Mouse (Mus musculus): ENCODE data around the gene Luc7l. TPM values are rescaled to one million over a fixed set of nuclear protein-coding genes. Genes with fewer than 3 reads are reported as not detected.

The Luc7l gene
- polyA plus RNA-seq, 1 experiment from 2014 or later, result 110 TPM

DNA sequence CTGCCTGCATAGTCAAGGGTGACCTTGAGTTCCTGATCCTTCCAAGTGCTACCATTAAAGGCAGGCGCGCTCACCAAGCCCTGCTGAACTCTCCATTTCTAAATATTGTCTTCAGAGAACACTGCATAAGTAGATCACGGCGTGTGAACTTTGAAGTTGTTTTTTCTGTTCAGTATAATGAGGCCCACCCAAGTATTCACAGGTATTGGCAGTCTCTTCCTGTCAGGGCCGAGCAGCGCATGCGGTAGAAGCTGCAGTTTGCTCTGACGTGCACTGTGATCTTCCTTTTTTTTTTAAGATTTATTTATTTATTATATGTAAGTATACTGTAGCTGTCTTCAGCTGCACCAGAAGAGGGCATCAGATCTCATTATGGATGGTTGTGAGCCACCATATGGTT, 18.3 kb upstream of the Luc7l start:
- H3K4me1 ChIP-seq, result no peaks in the 10 kb centered on the region; the same call in 1 of the 2 replicates
- no peak for ATAC-seq (replicated peaks; ENCODE audit: low FRiP score)
- H3K9ac ChIP-seq, result no peak overlapping the region
- H3K27ac ChIP-seq, result no peak overlapping the region
- WGBS, result 87% methylated on average over 8 of the region's 8 CpGs
- H3K4me3 ChIP-seq (replicated peaks), result no peak overlapping the region
- no peak overlapping the region for H3K4me2 ChIP-seq
- no peaks in the 10 kb centered on the region for H3K9me3 ChIP-seq (replicated peaks)
- no peaks in the 10 kb centered on the region for H3K27me3 ChIP-seq
- H3K36me3 ChIP-seq, result no peaks in the 10 kb centered on the region

DNA sequence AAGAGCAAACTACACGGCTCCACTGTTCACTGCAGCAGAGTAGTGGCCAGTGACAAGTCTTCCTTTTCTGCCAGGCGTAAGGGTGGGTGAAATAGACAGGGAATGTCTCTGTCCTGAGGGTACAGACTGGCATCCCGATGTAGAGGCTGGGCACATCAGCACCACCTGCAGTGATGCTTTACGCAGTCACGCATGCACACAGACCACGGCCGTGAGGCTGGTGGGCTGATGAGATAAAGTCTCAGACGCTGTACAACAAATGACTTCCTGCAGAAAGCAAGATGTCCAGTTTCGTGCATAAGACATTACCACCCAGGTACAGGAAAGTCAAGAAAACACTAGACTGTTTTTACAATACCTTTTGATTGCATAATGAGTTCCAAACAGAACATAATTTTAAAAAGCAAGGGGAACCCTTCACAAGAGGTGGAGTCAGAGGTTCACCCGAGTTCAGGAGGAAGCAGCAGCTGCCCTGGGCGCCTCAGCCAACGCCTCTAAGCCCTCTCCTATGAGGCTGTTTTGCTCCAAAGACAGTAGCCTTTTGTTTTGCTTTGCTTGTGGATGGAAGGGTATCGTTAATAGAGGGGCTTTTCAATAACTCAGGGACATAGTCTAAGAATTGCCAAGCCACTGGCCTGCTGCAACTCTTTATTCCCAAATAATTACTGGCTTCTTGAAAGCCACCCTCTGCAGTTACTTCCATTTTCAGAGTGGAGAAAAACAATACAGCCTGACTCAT, 17.4 kb upstream of the Luc7l start:
- H3K4me1 ChIP-seq, result no peaks in the 10 kb centered on the region; the same call in 1 of the 2 replicates
- no peak overlapping the region for H3K9ac ChIP-seq
- H3K4me3 ChIP-seq (replicated peaks), result no peak overlapping the region
- no peaks in the 10 kb centered on the region for H3K36me3 ChIP-seq
- no peaks in the 10 kb centered on the region for H3K27me3 ChIP-seq
- H3K9me3 ChIP-seq (replicated peaks), result no peaks in the 10 kb centered on the region
- no peak for ATAC-seq (replicated peaks; ENCODE audit: low FRiP score)
- 64% methylated on average over 13 of the region's 13 CpGs for WGBS
- H3K4me2 ChIP-seq, result no peak overlapping the region
- H3K27ac ChIP-seq, result 0 out of 2 replicates have a peak overlapping the region, but pooled peaks have one; percentile 11

DNA sequence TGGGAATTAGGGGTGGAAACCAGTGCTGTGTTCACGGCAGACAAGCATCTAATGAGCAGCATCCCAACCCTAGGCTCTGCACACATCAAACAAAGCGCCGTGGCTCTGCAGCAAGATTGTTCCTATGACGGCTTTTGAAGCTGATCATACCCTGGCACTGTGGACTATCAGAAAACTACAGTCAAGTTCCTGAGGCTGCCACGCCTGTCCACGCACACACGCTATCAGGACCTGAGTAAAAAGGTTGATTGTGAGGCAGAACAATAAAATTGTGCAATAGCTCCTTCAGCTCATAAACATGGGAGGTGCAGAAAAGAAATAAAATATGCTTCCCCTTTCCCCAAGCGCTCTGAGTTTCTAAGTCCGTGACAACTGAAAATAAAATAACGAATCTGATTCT, 15.0 kb upstream of the Luc7l start:
- H3K4me1 ChIP-seq, result peaks cover 2% of the 10 kb centered on the region
- 78% methylated on average over 10 of the region's 10 CpGs for WGBS

DNA sequence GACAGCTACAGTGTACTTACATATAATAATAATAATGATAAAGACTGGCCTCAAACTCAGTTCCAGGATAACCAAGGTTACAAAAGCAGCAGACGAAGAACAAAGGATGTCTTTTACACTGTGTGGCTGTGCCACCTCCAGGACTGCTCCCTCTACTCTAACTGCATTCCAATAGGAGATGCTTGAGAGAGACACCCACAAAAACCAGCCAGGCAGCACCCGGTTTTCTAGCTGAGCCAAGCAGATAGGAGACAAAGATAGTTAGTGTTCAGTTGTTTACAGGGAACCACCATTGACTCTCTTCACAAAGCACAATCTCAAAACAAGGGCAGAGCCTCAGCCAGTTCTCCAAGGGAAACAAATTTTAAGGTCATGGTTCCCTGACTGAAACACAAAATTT, 13.1 kb upstream of the Luc7l start:
- Histone ChIP-seq H3K27me3 (no peaks in the 10 kb centered on the region), H3K4me2 (no peak overlapping the region), H3K36me3 (no peaks in the 10 kb centered on the region), H3K9me3 (replicated peaks) (no peaks in the 10 kb centered on the region), H3K9ac (no peak overlapping the region), H3K4me3 (replicated peaks) (no peak overlapping the region), H3K27ac (no peak overlapping the region), H3K4me1 (peaks cover 14% of the 10 kb centered on the region)
- no peak for ATAC-seq (replicated peaks; ENCODE audit: low FRiP score)
- 77% methylated on average over 2 of the region's 2 CpGs for WGBS

More for the DNA sequence above, 15.0 kb upstream of the Luc7l start:
- H3K27ac ChIP-seq, result no peak overlapping the region
- H3K9ac ChIP-seq, result no peak overlapping the region
- ATAC-seq (replicated peaks; ENCODE audit: low FRiP score), result no peak
- no peak overlapping the region for H3K4me3 ChIP-seq (replicated peaks)
- H3K27me3 ChIP-seq, result no peaks in the 10 kb centered on the region
- H3K4me2 ChIP-seq, result no peak overlapping the region
- H3K36me3 ChIP-seq, result no peaks in the 10 kb centered on the region
- H3K9me3 ChIP-seq (replicated peaks), result no peaks in the 10 kb centered on the region

DNA sequence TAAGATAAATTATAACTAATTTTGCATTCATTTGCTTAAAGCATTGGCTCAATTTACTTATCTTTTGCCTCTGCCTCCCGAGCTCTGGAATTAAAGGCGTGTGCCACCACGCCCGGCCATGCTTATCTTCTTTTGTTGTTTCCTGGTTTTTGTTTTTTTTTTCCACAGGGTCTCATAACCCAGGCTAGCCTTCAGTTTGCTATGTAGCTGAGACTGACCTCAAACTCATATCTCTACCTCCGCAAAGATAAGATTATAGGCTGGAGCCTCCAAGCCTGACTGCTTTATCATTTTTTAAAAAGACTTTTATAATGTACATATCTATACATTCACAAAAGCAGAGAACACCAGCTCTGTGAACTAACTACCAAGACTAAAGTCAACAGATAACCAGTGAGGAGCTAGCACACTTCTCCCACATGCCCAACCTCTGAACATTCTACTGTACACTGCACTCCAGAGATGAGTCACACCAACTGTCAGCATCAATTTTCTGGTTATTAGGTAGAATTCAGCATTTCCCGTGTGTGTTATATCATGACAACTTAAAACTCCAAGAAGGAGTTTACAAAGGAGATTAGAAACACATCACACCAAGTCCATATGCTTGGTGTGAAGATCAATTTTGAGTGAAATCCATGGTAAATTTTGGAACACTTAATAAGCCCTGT, 12.4 kb upstream of the Luc7l start:
- 74% methylated on average over 6 of the region's 6 CpGs for WGBS
- H3K4me2 ChIP-seq, result no peak overlapping the region
- no peaks in the 10 kb centered on the region for H3K9me3 ChIP-seq (replicated peaks)
- H3K27me3 ChIP-seq, result no peaks in the 10 kb centered on the region
- H3K27ac ChIP-seq, result no peak overlapping the region
- H3K4me3 ChIP-seq (replicated peaks), result no peak overlapping the region
- no peak overlapping the region for H3K9ac ChIP-seq
- ATAC-seq (replicated peaks; ENCODE audit: low FRiP score), result no peak
- no peaks in the 10 kb centered on the region for H3K36me3 ChIP-seq
- H3K4me1 ChIP-seq, result peaks cover 14% of the 10 kb centered on the region

DNA sequence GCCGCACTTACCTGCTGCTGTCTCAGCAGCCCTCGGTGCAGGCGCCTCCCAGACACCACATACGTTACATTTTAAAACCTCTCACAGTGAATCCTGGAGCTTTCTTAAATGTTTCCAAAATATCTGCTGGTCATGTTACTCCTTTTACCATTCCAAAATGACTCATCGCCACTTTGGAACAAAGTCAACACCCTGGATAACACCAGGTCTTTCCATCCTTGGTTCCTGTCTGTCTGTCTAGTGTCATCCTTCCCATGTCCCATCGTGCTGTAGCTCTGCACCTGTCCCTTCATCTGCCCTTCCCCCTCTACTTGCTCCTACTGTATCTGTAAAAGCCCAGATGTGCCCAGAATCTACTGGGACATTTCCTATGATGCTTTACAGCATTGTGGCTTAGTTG, 11.7 kb upstream of the Luc7l start:
- Histone ChIP-seq H3K9me3 (replicated peaks) (no peaks in the 10 kb centered on the region), H3K4me1 (peaks cover 14% of the 10 kb centered on the region), H3K9ac (no peak overlapping the region), H3K27ac (no peak overlapping the region), H3K4me2 (no peak overlapping the region), H3K27me3 (no peaks in the 10 kb centered on the region), H3K36me3 (no peaks in the 10 kb centered on the region), H3K4me3 (replicated peaks) (no peak overlapping the region)
- ATAC-seq (replicated peaks; ENCODE audit: low FRiP score), result no peak
- 86% methylated on average over 6 of the region's 6 CpGs for WGBS

DNA sequence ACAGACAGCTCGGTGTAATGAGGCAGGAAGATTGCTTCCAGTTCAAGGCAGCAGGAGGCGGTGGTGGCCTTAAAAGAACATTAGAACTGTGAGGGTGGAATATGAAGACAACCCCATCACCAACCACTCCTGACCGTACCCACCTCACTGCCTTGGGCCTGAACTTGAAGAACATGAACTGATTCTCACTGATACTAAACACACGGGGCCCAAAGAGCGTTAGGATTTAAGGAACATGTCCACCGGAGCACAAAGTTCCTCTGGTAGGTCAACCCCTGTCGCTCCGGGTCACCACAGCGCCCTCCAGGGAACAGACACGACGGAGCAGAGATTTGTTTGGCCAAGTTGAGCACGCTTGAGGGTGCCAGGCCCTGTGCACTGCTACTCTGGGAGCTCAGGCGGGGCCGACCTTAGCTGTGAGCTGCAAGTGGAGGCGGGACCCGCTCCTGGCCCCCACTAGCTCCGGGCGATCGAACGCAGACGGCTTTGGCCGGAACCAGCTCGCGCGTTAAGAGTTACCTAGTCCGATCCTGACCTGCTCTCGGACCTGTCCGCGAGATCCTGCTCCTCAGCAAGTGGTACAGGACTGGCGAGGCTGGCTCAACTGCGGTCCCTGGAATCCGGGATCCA, 9.1 kb upstream of the Luc7l start:
- Histone ChIP-seq H3K4me2 (peak overlapping the region; percentile 88), H3K4me3 (replicated peaks) (peak overlapping the region; percentile 85), H3K27me3 (no peaks in the 10 kb centered on the region), H3K9me3 (replicated peaks) (no peaks in the 10 kb centered on the region), H3K9ac (peak overlapping the region; percentile 69), H3K4me1 (peaks cover 14% of the 10 kb centered on the region), H3K36me3 (no peaks in the 10 kb centered on the region), H3K27ac (peak overlapping the region; percentile 90)
- WGBS, result under 1% methylated on average over 32 of the region's 32 CpGs
- peak; percentile 23 for ATAC-seq (replicated peaks; ENCODE audit: low FRiP score)

DNA sequence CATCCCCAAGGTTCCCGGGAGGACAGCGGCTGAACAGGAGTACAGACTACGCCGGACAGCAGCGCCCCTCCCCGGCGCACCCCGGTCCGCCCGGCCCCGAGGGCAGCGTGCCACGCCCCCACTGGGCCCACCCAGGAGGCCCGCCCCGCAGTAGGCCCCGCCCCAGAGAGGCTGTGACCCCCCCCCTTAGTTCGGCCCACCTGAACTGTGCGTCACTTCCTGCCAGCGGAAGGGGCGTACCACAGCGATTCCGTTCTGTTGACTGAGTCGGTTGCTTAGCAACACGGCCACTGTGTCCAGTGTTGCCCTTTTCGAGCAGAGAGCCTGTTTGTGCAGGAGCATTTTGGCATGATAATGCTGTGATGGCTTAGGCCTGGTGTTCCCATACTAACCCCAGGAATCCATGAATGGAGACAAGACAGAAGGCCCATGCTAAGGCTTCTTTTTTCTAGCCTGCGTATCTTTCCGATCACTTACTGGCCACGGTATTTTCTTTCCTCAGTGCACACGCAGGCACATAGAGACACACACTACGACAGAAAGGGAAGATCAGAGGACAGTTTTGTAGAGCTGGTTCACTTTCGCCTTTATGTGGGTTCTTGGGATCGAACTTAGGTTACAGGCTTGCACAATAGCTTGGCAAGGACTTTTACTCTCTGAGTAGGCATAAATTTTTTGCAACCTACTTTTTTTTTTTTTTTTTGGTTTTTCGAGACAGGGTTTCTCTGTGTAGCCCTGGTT, 8.4 kb upstream of the Luc7l start, which contains the start of gene Fam234a:
TSS of gene Fam234a (minus strand) at position 142 of the 741 bp plus-strand sequence.
- H3K4me1 ChIP-seq, result peaks cover 14% of the 10 kb centered on the region
- peak within 1 kb of the TSS; percentile 88 for H3K4me2 ChIP-seq
- no peaks in the 10 kb centered on the region for H3K27me3 ChIP-seq
- H3K9me3 ChIP-seq (replicated peaks), result no peaks in the 10 kb centered on the region
- H3K27ac ChIP-seq, result peak within 1 kb of the TSS; percentile 90
- ATAC-seq (replicated peaks; ENCODE audit: low FRiP score), result peak; percentile 98
- H3K4me3 ChIP-seq (replicated peaks), result peak within 1 kb of the TSS; percentile 85
- 7% methylated on average over 33 of the region's 33 CpGs for WGBS
- peak within 1 kb of the TSS; percentile 69 for H3K9ac ChIP-seq
- no peaks in the 10 kb centered on the region for H3K36me3 ChIP-seq

DNA sequence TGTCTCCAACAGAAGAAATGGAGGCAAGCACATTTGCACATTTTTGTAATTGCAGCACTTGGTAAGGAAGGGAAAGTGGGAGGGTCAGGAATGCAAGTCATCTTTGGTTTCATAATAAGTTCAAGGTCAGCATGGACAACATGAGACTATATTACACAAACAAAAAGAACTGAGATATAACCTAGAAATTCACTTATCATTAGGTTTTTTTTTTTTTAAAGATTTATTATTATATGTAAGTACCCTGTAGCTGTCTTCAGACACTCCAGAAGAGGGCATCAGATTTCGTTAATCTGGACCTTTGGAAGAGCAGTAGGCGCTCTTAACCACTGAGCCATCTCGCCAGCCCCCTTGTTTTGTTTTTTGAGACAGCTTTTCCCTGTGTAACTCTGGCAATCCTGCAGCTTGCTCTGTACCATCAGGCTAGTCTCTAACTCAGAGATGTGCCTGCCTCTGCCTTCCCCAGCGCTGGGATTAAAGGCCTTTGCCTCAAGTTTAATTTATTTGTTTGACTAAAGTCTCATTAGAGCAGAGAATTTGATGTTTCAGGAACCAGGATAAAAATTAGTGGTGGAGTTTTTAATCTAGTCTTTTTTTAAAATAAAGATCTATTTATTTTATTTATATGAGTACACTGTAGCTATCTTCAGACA, 684 bp upstream of the Luc7l start:
- Histone ChIP-seq H3K9ac (no peak overlapping the region), H3K27ac (peak overlapping the region; percentile 99), H3K4me1 (peaks cover 16% of the 10 kb centered on the region), H3K4me2 (peak overlapping the region; percentile 66), H3K36me3 (peaks cover 16% of the 10 kb centered on the region), H3K27me3 (no peaks in the 10 kb centered on the region), H3K4me3 (replicated peaks) (peak overlapping the region; percentile 96), H3K9me3 (replicated peaks) (no peaks in the 10 kb centered on the region)
- no peak for ATAC-seq (replicated peaks; ENCODE audit: low FRiP score)
- WGBS, result 53% methylated on average over 4 of the region's 4 CpGs

DNA sequence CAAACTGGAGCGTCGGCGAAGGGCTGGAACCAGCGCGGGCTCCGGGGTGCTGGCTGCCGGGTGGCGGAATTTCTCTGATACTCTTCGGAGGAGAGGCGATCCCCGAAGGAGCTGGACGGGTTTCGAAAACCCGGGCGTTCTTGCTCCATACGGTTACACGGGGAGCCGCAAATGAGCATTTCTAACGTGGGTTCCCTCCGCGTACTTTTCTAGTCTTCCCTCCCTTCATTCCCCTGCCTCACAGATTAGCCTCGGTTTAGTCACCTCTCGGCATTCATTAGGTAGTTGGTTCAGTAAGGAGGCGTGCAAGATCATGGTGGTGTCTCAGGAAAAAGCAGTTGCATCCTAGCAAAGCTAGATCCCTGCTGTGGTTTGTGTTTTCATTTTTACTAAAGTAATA, 703 bp downstream of the Luc7l start:
- peak overlapping the region; percentile 66 for H3K4me2 ChIP-seq
- ATAC-seq (replicated peaks; ENCODE audit: low FRiP score), result no peak
- WGBS, result under 1% methylated on average over 24 of the region's 24 CpGs
- peak overlapping the region; percentile 96 for H3K4me3 ChIP-seq (replicated peaks)
- peaks cover 30% of the 10 kb centered on the region for H3K36me3 ChIP-seq
- H3K9ac ChIP-seq, result peak overlapping the region; percentile 97
- no peaks in the 10 kb centered on the region for H3K9me3 ChIP-seq (replicated peaks)
- peaks cover 16% of the 10 kb centered on the region for H3K4me1 ChIP-seq
- no peaks in the 10 kb centered on the region for H3K27me3 ChIP-seq
- H3K27ac ChIP-seq, result peak overlapping the region; percentile 99

DNA sequence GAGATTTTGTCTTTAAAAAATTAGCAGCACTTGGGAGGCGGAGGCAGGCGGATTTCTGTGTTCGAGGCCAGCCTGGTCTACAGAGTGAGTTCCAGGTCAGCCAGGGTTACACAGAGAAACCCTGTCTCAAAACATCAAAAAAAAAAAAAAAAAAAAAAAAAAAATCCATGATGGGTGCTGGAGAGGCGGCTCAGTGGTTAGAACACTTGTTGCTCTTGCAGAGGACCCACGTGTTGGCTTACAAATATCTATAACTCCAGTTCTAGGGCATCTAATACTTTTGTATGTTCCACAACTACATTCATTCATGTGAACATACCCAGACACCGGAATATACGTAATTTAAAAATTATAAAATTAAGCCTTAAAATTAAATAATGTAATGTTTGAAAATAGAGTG, 2.6 kb downstream of the Luc7l start:
- H3K36me3 ChIP-seq, result peaks cover 48% of the 10 kb centered on the region
- no peak overlapping the region for H3K4me2 ChIP-seq
- 98% methylated on average over 7 of the region's 7 CpGs for WGBS

More for the DNA sequence above, 2.6 kb downstream of the Luc7l start:
- no peak overlapping the region for H3K4me3 ChIP-seq (replicated peaks)
- no peaks in the 10 kb centered on the region for H3K9me3 ChIP-seq (replicated peaks)
- ATAC-seq (replicated peaks; ENCODE audit: low FRiP score), result no peak
- no peak overlapping the region for H3K9ac ChIP-seq
- no peaks in the 10 kb centered on the region for H3K27me3 ChIP-seq
- H3K27ac ChIP-seq, result no peak overlapping the region
- H3K4me1 ChIP-seq, result peaks cover 16% of the 10 kb centered on the region

Data from kidney, embryonic 15.5 days (tissue).